Mouse (Mus musculus): ENCODE results near the gene Ltk. TPM values are rescaled to one million over a fixed set of nuclear protein-coding genes. Genes with fewer than 3 reads are reported as not detected.
"Not testable (repeated sequence)": the region's sequence is repeated elsewhere in the genome, so short reads cannot be mapped to it uniquely, and the experiment has no call there.

Gene Ltk
- polyA plus RNA-seq, 1 experiment from 2014 or later = 0.50 TPM

DNA sequence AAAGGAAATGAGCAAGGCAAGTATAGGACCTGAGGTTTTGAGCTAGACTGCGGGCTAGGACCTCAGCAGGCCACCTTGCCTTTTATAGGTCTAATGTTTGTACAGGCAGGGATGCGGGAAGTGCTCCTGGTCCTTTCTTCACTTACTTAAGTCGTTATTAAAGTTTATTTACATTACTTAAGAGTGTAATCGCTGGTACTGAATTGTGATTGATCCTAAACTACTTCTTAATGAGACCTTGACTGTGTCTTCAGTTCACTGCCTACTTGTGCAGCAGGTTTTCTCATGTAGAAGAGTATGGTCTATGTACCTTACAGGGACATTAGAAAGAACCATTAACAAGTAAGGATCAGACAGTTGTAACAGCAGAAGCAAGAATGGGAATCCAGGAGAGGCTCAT, 29.5 kb downstream of the Ltk start:
- Histone ChIP-seq H3K4me2 (replicated peaks) (no peak overlapping the region), H3K4me1 (no peaks in the 10 kb centered on the region), H3K4me3 (no peak overlapping the region), H3K9me3 (no peaks in the 10 kb centered on the region), H3K9ac (replicated peaks) (no peak overlapping the region), H3K36me3 (peaks cover 100% of the 10 kb centered on the region), H3K27ac (replicated peaks) (no peak overlapping the region), H3K27me3 (no peaks in the 10 kb centered on the region)
- no peak for ATAC-seq (ENCODE audit: low FRiP score, low read depth)
- 90% methylated on average over 4 of the region's 4 CpGs for WGBS

DNA sequence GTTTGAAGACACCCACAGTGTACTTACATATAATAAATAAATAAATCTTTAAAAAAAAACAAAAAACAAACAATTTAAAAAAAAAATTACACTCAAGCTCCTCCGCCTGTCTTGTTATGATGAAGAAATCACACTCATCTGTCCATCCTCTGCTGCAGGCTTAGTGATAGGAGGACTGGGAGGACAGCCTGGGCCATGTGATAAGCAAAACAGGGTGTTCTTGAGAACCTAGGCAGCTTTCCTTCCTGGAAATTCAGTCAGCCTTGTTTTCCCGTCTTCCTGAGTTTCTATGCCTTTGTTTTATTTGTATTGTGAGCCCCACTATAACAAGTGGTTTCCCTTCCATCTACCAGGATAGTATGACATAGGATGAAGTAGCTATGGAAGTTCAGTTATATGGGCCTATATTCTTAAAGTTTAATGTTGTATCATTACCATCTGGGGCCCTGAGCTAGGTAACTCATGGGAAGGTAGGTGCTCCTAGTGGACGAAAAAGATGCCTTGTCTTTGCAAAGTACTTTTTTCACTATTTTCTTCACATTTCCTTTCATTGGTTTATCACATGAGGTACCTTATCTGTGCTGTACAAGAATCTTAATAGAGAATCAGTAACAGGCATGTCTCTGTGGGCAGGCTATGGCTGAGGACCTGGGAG, 32.3 kb downstream of the Ltk start:
- H3K27me3 ChIP-seq = no peaks in the 10 kb centered on the region
- no peak overlapping the region for H3K27ac ChIP-seq (replicated peaks)
- peaks cover 96% of the 10 kb centered on the region for H3K36me3 ChIP-seq
- WGBS = 93% methylated on average over 3 of the region's 3 CpGs
- no peaks in the 10 kb centered on the region for H3K9me3 ChIP-seq
- no peak for ATAC-seq (ENCODE audit: low FRiP score, low read depth)
- H3K4me2 ChIP-seq (replicated peaks) = no peak overlapping the region
- H3K9ac ChIP-seq (replicated peaks) = no peak overlapping the region
- no peaks in the 10 kb centered on the region for H3K4me1 ChIP-seq
- no peak overlapping the region for H3K4me3 ChIP-seq

DNA sequence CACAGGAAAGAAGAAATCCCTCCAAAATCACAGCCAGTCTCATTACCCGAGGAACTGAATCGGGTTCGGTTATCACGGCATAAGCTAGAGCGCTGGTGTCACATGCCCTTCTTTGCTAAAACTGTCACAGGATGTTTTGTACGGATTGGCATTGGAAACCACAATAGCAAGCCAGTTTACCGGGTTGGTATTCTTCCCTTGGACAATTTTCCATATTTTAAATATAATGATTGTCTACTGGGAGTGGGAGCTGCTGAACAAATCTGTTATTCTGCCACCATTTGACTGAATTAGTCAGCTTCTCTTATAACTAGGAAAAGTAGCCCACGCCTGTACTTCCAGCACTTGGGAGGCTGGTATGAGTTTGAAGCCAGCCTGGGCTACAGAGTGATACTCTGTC, 39.2 kb downstream of the Ltk start:
- 96% methylated on average over 8 of the region's 8 CpGs for WGBS
- peaks cover 91% of the 10 kb centered on the region for H3K36me3 ChIP-seq
- no peaks in the 10 kb centered on the region for H3K9me3 ChIP-seq

GRCm38 (mm10) chr2:119715868-119716267, 44.4 kb downstream of the Ltk start:
- not testable (repeated sequence) for H3K9me3 ChIP-seq; H3K9ac ChIP-seq (replicated peaks); H3K4me1 ChIP-seq; H3K27ac ChIP-seq (replicated peaks); H3K4me2 ChIP-seq (replicated peaks); H3K4me3 ChIP-seq; H3K27me3 ChIP-seq; ATAC-seq (ENCODE audit: low FRiP score, low read depth)
- H3K36me3 ChIP-seq = peaks cover 80% of the 10 kb centered on the region
- WGBS = 94% methylated on average over 2 of the region's 2 CpGs

More for the DNA sequence above, 39.2 kb downstream of the Ltk start:
- no peak for ATAC-seq (ENCODE audit: low FRiP score, low read depth)
- Histone ChIP-seq H3K9ac (replicated peaks) (no peak overlapping the region), H3K27ac (replicated peaks) (no peak overlapping the region), H3K4me1 (no peaks in the 10 kb centered on the region), H3K4me2 (replicated peaks) (no peak overlapping the region), H3K27me3 (no peaks in the 10 kb centered on the region), H3K4me3 (no peak overlapping the region)

DNA sequence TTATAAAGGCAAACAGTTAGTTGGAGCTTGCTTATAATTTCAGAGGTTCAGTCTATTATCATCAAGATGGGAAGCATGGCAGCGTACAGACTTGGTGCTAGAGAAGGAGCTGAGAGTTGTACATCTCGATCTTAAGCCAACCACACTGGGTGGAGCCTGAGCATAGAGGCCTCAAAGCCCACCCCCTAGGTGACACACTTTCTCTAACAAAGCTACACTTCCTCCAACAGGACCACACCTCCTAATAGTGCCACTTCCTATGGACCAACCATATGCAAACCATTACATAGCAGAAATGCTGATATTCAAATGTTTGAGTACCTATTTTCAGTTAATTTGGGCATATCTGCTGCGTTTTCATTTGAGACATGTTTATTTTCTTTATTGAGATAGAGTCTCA, 50.2 kb downstream of the Ltk start:
- peaks cover 77% of the 10 kb centered on the region for H3K36me3 ChIP-seq
- H3K9me3 ChIP-seq = no peaks in the 10 kb centered on the region
- WGBS = 90% methylated on average over 3 of the region's 3 CpGs

DNA sequence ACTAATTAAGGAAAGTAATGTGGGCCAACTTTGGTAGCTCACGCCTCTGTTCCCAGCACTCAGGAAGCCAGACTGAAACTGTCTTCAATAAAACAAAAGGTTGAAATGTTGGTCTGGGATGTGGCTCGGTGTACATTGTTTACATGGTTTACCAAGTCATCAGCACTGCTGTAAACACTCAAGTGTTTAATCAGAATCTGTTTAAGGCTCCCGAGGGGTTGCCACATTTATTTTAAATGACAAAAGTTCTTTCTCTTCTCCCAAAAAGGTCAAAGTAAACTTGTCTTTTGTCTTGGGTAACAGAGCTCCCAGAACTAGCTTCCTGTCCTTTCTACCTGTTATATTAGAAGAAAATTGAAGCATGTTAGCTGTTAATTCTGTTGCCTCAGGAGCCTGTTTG, 52.6 kb downstream of the Ltk start:
- Histone ChIP-seq H3K27me3 (no peaks in the 10 kb centered on the region), H3K9ac (replicated peaks) (no peak overlapping the region), H3K4me2 (replicated peaks) (no peak overlapping the region), H3K27ac (replicated peaks) (no peak overlapping the region), H3K9me3 (no peaks in the 10 kb centered on the region), H3K4me3 (no peak overlapping the region), H3K36me3 (peaks cover 71% of the 10 kb centered on the region), H3K4me1 (no peaks in the 10 kb centered on the region)
- no peak for ATAC-seq (ENCODE audit: low FRiP score, low read depth)
- WGBS = 92% methylated on average over 3 of the region's 3 CpGs

More for the DNA sequence above, 50.2 kb downstream of the Ltk start:
- H3K4me1 ChIP-seq = no peaks in the 10 kb centered on the region
- H3K9ac ChIP-seq (replicated peaks) = no peak overlapping the region
- no peak overlapping the region for H3K27ac ChIP-seq (replicated peaks)
- no peak overlapping the region for H3K4me2 ChIP-seq (replicated peaks)
- ATAC-seq (ENCODE audit: low FRiP score, low read depth) = no peak
- H3K27me3 ChIP-seq = no peaks in the 10 kb centered on the region
- no peak overlapping the region for H3K4me3 ChIP-seq

- peaks cover 47% of the 10 kb centered on the region for H3K36me3 ChIP-seq
- WGBS = 90% methylated on average over 2 of the region's 2 CpGs
Measured at GRCm38 (mm10) chr2:119703171-119703570, 57.1 kb downstream of the Ltk start.

More at GRCm38 (mm10) chr2:119703171-119703570, 57.1 kb downstream of the Ltk start:
- Histone ChIP-seq H3K4me3 (no peak overlapping the region), H3K4me2 (replicated peaks) (no peak overlapping the region), H3K4me1 (no peaks in the 10 kb centered on the region), H3K27ac (replicated peaks) (no peak overlapping the region), H3K9me3 (no peaks in the 10 kb centered on the region), H3K9ac (replicated peaks) (no peak overlapping the region), H3K27me3 (no peaks in the 10 kb centered on the region)
- no peak for ATAC-seq (ENCODE audit: low FRiP score, low read depth)

Other genes with a start within 250 kb of the Ltk start
- 0.52 and 0.54 TPM in 2 replicates for gene Exd1, start 212.8 kb downstream of the Ltk start, polyA plus RNA-seq (2016; fragmentation: Nextera tagmentation; extraction: Ambion mirVana)
- 58.0 and 61.7 TPM in 2 replicates for gene Chp1, start 212.7 kb downstream of the Ltk start, polyA plus RNA-seq (2016; fragmentation: Nextera tagmentation; extraction: Ambion mirVana)
- 86.3 and 90.9 TPM in 2 replicates for gene Nusap1, start 142.1 kb downstream of the Ltk start, polyA plus RNA-seq (2016; fragmentation: Nextera tagmentation; extraction: Ambion mirVana)
- 28.2 and 29.1 TPM in 2 replicates for gene Oip5, start 142.0 kb downstream of the Ltk start, polyA plus RNA-seq (2016; fragmentation: Nextera tagmentation; extraction: Ambion mirVana)
- gene Ndufaf1, start 97.6 kb downstream of the Ltk start, polyA plus RNA-seq (2016; fragmentation: Nextera tagmentation; extraction: Ambion mirVana) = 39.2 and 41.3 TPM in 2 replicates
- gene Rtf1, start 85.4 kb downstream of the Ltk start, polyA plus RNA-seq (2016; fragmentation: Nextera tagmentation; extraction: Ambion mirVana) = 68.4 and 78.0 TPM in 2 replicates
- gene Itpka, start 18.1 kb downstream of the Ltk start, polyA plus RNA-seq (2016; fragmentation: Nextera tagmentation; extraction: Ambion mirVana) = 0.77 and 0.97 TPM in 2 replicates
- 35.4 and 35.9 TPM in 2 replicates for gene Rpap1, start 27.1 kb upstream of the Ltk start, polyA plus RNA-seq (2016; fragmentation: Nextera tagmentation; extraction: Ambion mirVana)
- gene Tyro3, start 37.3 kb upstream of the Ltk start, polyA plus RNA-seq (2016; fragmentation: Nextera tagmentation; extraction: Ambion mirVana) = 25.7 and 29.2 TPM in 2 replicates
- 40.0 and 44.7 TPM in 2 replicates for gene Mga, start 136.8 kb upstream of the Ltk start, polyA plus RNA-seq (2016; fragmentation: Nextera tagmentation; extraction: Ambion mirVana)
- 4.7 and 5.8 TPM in 2 replicates for gene Mapkbp1, start 212.3 kb upstream of the Ltk start, polyA plus RNA-seq (2016; fragmentation: Nextera tagmentation; extraction: Ambion mirVana)

Measured in midbrain, embryonic 12.5 days (tissue).